Comparison of ENCODE assay signal across 26 mouse cellular contexts in genomic region chr13:113689883-113690282, GRCm38 (mm10). TPM values are rescaled to one million over a fixed set of nuclear protein-coding genes. Genes with fewer than 3 reads are reported as not detected.
DNase-seq lines count a peak whose midpoint lies in the region; ATAC-seq lines count a peak whose summit lies in the region.
"Had no signal": no experiment of that assay in that cellular context is flagged by ENCODE, and none has a peak within 500 bp of the region (broad histone marks: within the 10 kb centered on the region; RNA-seq: fewer than 3 reads in every experiment).

No protein-coding gene starts in this region.

- peak; percentile 83 for ATAC-seq in liver, embryonic 12.5 days
- ATAC-seq in megakaryocyte progenitor cell, adult 5-6 weeks (replicated peaks; ENCODE audit: poor library complexity): peak; percentile 45
- no peak for ATAC-seq in midbrain, embryonic 16.5 days
- no peak for ATAC-seq in kidney, embryonic 16.5 days (ENCODE audit: low FRiP score, low TSS enrichment)
- ATAC-seq: activated CD4-positive, CD25-positive, alpha-beta regulatory T cell, adult 4 months; CD4-positive, CD25-positive, alpha-beta regulatory T cell, adult 4 months; forebrain, embryonic 13.5 days; forebrain, postnatal 0 days; hindbrain, embryonic 16.5 days; Patski had no signal

- no peaks in the 10 kb centered on the region for H3K9me3 ChIP-seq in liver, embryonic 12.5 days (replicated peaks)
- no peaks in the 10 kb centered on the region for H3K9me3 ChIP-seq in midbrain, embryonic 16.5 days (replicated peaks; ENCODE audit: control insufficient read depth, low read length, poor library complexity, severe bottlenecking)
- no peaks in the 10 kb centered on the region for H3K9me3 ChIP-seq in kidney, embryonic 16.5 days (ENCODE audit: low read length)
- H3K9me3 ChIP-seq: embryonic facial prominence, embryonic 10.5 days; forebrain, embryonic 13.5 days; heart, embryonic 10.5 days; hindbrain, embryonic 12.5 days had no signal

- no peaks in the 10 kb centered on the region for H3K27me3 ChIP-seq in liver, embryonic 12.5 days (replicated peaks)
- no peaks in the 10 kb centered on the region for H3K27me3 ChIP-seq in midbrain, embryonic 16.5 days (ENCODE audit: control insufficient read depth, insufficient read depth, low read depth, low read length)
- H3K27me3 ChIP-seq in kidney, embryonic 16.5 days (ENCODE audit: insufficient read depth, low read length): no peaks in the 10 kb centered on the region
- H3K27me3 ChIP-seq: forebrain, embryonic 13.5 days; hindbrain, embryonic 12.5 days; Patski had no signal

- no peak overlapping the region for H3K27ac ChIP-seq in liver, embryonic 12.5 days
- H3K27ac ChIP-seq in midbrain, embryonic 16.5 days (ENCODE audit: low read length): no peak overlapping the region
- no peak overlapping the region for H3K27ac ChIP-seq in kidney, embryonic 16.5 days (ENCODE audit: low read length)
- H3K27ac ChIP-seq: embryonic facial prominence, embryonic 10.5 days; forebrain, embryonic 13.5 days; gastrocnemius, adult 2 months; heart, embryonic 10.5 days; hindbrain, embryonic 12.5 days had no signal

- peak; percentile 55 for DNase-seq in heart, adult 11 months
- no peak for DNase-seq in heart, adult 18-20 months
- no peak for DNase-seq in kidney, postnatal 25 days
- DNase-seq: adrenal gland, postnatal 14 days; B cell, adult 2 months; cerebellum, adult 2 months; cerebellum, postnatal 10 days; forebrain, postnatal 0 days; gastrocnemius, adult 2 months; gastrocnemius, postnatal 25 days; heart, postnatal 10 days; heart, postnatal 4 days had no signal

- no peak overlapping the region for H3K4me3 ChIP-seq in liver, embryonic 12.5 days
- H3K4me3 ChIP-seq in midbrain, embryonic 16.5 days (ENCODE audit: low read depth, low read length): no peak overlapping the region
- no peak overlapping the region for H3K4me3 ChIP-seq in kidney, embryonic 16.5 days (ENCODE audit: low read length)
- H3K4me3 ChIP-seq: embryonic facial prominence, embryonic 10.5 days; forebrain, embryonic 13.5 days; gastrocnemius, adult 2 months; heart, embryonic 10.5 days; hindbrain, embryonic 12.5 days had no signal

- no peak overlapping the region for H3K4me2 ChIP-seq in liver, embryonic 12.5 days
- H3K4me2 ChIP-seq in midbrain, embryonic 16.5 days (ENCODE audit: low read length): no peak overlapping the region
- H3K4me2 ChIP-seq in kidney, embryonic 16.5 days (replicated peaks; ENCODE audit: low read depth, low read length): no peak overlapping the region
- H3K4me2 ChIP-seq: forebrain, embryonic 13.5 days; hindbrain, embryonic 12.5 days had no signal

- no peak overlapping the region for H3K9ac ChIP-seq in liver, embryonic 12.5 days
- no peak overlapping the region for H3K9ac ChIP-seq in midbrain, embryonic 16.5 days (ENCODE audit: low read depth, low read length)
- H3K9ac ChIP-seq in kidney, embryonic 16.5 days (replicated peaks; ENCODE audit: low read length): no peak overlapping the region
- H3K9ac ChIP-seq: forebrain, embryonic 13.5 days; forebrain, postnatal 0 days; hindbrain, embryonic 12.5 days had no signal

- 12% methylated on average over 7 of the region's 7 CpGs for WGBS in liver, embryonic 12.5 days (ENCODE audit: insufficient replicate concordance)
- 79% methylated on average over 7 of the region's 7 CpGs for WGBS in midbrain, embryonic 16.5 days
- WGBS in kidney, embryonic 16.5 days: 88% methylated on average over 7 of the region's 7 CpGs

- H3K36me3 ChIP-seq in liver, embryonic 12.5 days: no peaks in the 10 kb centered on the region
- no peaks in the 10 kb centered on the region for H3K36me3 ChIP-seq in midbrain, embryonic 16.5 days (ENCODE audit: control insufficient read depth, insufficient read depth, low read length)
- H3K36me3 ChIP-seq in kidney, embryonic 16.5 days (ENCODE audit: insufficient read depth, low read length): no peaks in the 10 kb centered on the region
- H3K36me3 ChIP-seq: embryonic facial prominence, embryonic 10.5 days; heart, embryonic 10.5 days; hindbrain, embryonic 12.5 days had no signal

- peaks cover 18% of the 10 kb centered on the region for H3K4me1 ChIP-seq in liver, embryonic 12.5 days
- no peaks in the 10 kb centered on the region for H3K4me1 ChIP-seq in midbrain, embryonic 16.5 days (ENCODE audit: control insufficient read depth, insufficient read depth, low read length)
- H3K4me1 ChIP-seq in kidney, embryonic 16.5 days (ENCODE audit: insufficient read depth, low read length): peaks cover 5% of the 10 kb centered on the region; the same call in 1 of the 2 replicates
- H3K4me1 ChIP-seq: forebrain, embryonic 13.5 days; heart, embryonic 10.5 days; hindbrain, embryonic 12.5 days had no signal

RNA-seq across cellular contexts. Expression of gene Hspb3, which starts 26.4 kb away (rescaled TPM):
- 10 to 100 TPM; 14.3 to 19.7 TPM for total RNA-seq in heart, adult 18-20 months (2021)
- polyA plus RNA-seq in liver, embryonic 12.5 days (2016; fragmentation: Nextera tagmentation; extraction: Ambion mirVana): 0.15 and 0.18 TPM in 2 replicates
- total RNA-seq in megakaryocyte progenitor cell, adult 5-6 weeks (2015): not detected in 2 replicates
- total RNA-seq in megakaryocyte progenitor cell, adult 5-6 weeks (2017): not detected in 2 replicates
- 0.47 TPM in 1 of 2 replicates, not detected in the other for polyA plus RNA-seq in midbrain, embryonic 16.5 days (2015; fragmentation: Nextera tagmentation; extraction: Ambion mirVana)
- 0.27 and 0.71 TPM in 2 replicates for polyA plus RNA-seq in kidney, embryonic 16.5 days (2015; fragmentation: Nextera tagmentation; extraction: Ambion mirVana)
- total RNA-seq: adrenal gland, adult 18-20 months; adrenal gland, postnatal 14 days; granulocyte monocyte progenitor cell, adult 5-6 weeks had no signal
- polyA plus RNA-seq: activated CD4-positive, CD25-positive, alpha-beta regulatory T cell, adult 4 months; CD4-positive, CD25-positive, alpha-beta regulatory T cell, adult 4 months; embryonic facial prominence, embryonic 10.5 days; forebrain, embryonic 13.5 days; Patski had no signal

Comparison
In these comparisons a context has a peak if more than half of its experiments do, and no peak if none do; other contexts are left out.
1. ATAC-seq: peak in liver, embryonic 12.5 days (single experiment) and megakaryocyte progenitor cell, adult 5-6 weeks (single experiment); none in midbrain, embryonic 16.5 days (single experiment) and kidney, embryonic 16.5 days (single experiment).